Mouse (Mus musculus): Measurements from ENCODE around the gene Fgf14.

DNA sequence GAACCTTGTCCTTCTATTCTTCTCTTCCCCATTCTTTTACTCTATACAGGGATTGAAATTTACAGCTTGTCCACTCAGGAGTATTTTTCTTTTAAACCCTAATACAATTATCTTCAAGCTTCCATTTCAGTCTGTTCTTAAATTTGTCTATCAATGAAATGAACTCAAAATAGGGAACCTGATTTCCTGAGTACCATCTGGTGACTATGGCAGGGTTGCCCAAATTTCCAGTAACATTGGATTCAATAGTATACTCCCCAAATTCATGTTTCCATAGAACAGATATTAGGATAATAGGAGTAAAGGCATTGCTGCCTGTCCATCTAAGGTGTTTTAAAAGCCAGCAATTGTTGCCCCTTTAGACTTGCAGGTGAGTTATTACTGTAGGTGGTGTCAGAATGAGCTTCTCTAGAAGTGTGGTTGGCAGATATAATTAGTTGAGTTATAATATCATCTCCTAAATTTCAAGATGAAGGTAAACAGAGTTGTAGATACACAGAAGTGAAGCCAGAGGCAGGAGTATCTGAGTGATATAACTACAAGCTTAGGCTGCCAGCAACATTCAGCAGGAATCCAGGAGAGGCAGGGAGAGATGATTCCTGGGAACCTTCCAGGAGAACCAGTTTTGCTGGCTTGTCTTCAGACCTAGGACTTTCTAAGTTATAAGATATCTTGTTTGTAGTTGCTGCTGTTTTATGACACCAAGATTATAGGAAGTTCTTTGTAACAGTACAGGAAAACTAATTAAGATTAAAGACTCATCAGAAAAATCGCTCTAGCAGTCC, 648.8 kb downstream of the Fgf14 start:
- no peak for TF ChIP-seq CTCF (IDR thresholded peaks at IDR 0.05; ENCODE audit: low read depth, low read length)
- TF ChIP-seq GATA2 (IDR thresholded peaks at IDR 0.05; ENCODE audit: borderline replicate concordance, low read depth, low read length): no peak
- TF ChIP-seq GATA1 (IDR thresholded peaks at IDR 0.05; ENCODE audit: borderline replicate concordance, low read length): no peak

Measured in G1E (cell line).